ENCODE assay signal across 18 mouse cellular contexts in genomic region chr4:65449171-65449570, GRCm38 (mm10).
DNase-seq lines count a peak whose midpoint lies in the region; ATAC-seq and TF ChIP-seq lines count a peak whose summit lies in the region.
"Had no signal": no experiment of that assay in that cellular context is flagged by ENCODE, and none has a peak within 500 bp of the region (broad histone marks: within the 10 kb centered on the region; RNA-seq: fewer than 3 reads in every experiment).

No protein-coding gene starts in this region.

- no peak for TF ChIP-seq CTCF in forebrain, postnatal 0 days (IDR thresholded peaks at IDR 0.05; ENCODE audit: low read depth)

- no peaks in the 10 kb centered on the region for H3K27me3 ChIP-seq in forebrain, postnatal 0 days (ENCODE audit: insufficient read depth, low read length)
- H3K27me3 ChIP-seq in forebrain, embryonic 13.5 days: no peaks in the 10 kb centered on the region
- H3K27me3 ChIP-seq: embryonic facial prominence, embryonic 15.5 days; forebrain, embryonic 15.5 days; kidney, embryonic 15.5 days had no signal

- no peak overlapping the region for H3K9ac ChIP-seq in forebrain, postnatal 0 days
- no peak overlapping the region for H3K9ac ChIP-seq in forebrain, embryonic 13.5 days
- H3K9ac ChIP-seq: embryonic facial prominence, embryonic 15.5 days; forebrain, embryonic 15.5 days; kidney, embryonic 15.5 days had no signal

- no peak overlapping the region for H3K4me3 ChIP-seq in forebrain, postnatal 0 days (ENCODE audit: low read depth, low read length)
- no peak overlapping the region for H3K4me3 ChIP-seq in forebrain, embryonic 13.5 days
- H3K4me3 ChIP-seq: embryonic facial prominence, embryonic 15.5 days; forebrain, embryonic 15.5 days; gastrocnemius, adult 2 months; heart, adult 2 months; kidney, embryonic 15.5 days; midbrain, embryonic 10.5 days had no signal

- H3K4me1 ChIP-seq in forebrain, postnatal 0 days (ENCODE audit: insufficient read depth): no peaks in the 10 kb centered on the region
- H3K4me1 ChIP-seq in forebrain, embryonic 13.5 days: no peaks in the 10 kb centered on the region
- H3K4me1 ChIP-seq: embryonic facial prominence, embryonic 15.5 days; forebrain, embryonic 15.5 days; kidney, embryonic 15.5 days; midbrain, embryonic 10.5 days had no signal

- no peak for ATAC-seq in forebrain, postnatal 0 days
- no peak for ATAC-seq in forebrain, embryonic 13.5 days
- ATAC-seq: forebrain, embryonic 15.5 days; inflammation-experienced regulatory T-cells, adult 6 months had no signal

- no peaks in the 10 kb centered on the region for H3K9me3 ChIP-seq in forebrain, postnatal 0 days (ENCODE audit: low read length)
- H3K9me3 ChIP-seq in forebrain, embryonic 13.5 days (replicated peaks): no peaks in the 10 kb centered on the region
- H3K9me3 ChIP-seq: embryonic facial prominence, embryonic 15.5 days; forebrain, embryonic 15.5 days; G1E; kidney, embryonic 15.5 days; midbrain, embryonic 10.5 days had no signal

- H3K27ac ChIP-seq in forebrain, postnatal 0 days (ENCODE audit: low read depth, low read length): no peak overlapping the region
- H3K27ac ChIP-seq in forebrain, embryonic 13.5 days: no peak overlapping the region
- H3K27ac ChIP-seq: embryonic facial prominence, embryonic 15.5 days; forebrain, embryonic 15.5 days; gastrocnemius, adult 2 months; heart, adult 2 months; kidney, embryonic 15.5 days; midbrain, embryonic 10.5 days had no signal

- H3K4me2 ChIP-seq in forebrain, postnatal 0 days (ENCODE audit: low read depth): no peak overlapping the region
- H3K4me2 ChIP-seq in forebrain, embryonic 13.5 days: no peak overlapping the region
- H3K4me2 ChIP-seq: embryonic facial prominence, embryonic 15.5 days; forebrain, embryonic 15.5 days; kidney, embryonic 15.5 days had no signal

- peak; percentile 21 for DNase-seq in forebrain, postnatal 0 days
- DNase-seq in retina, postnatal 1 day: peak; percentile 6
- no peak for DNase-seq in retina, embryonic 14.5 days (ENCODE audit: low spot score)
- peak; percentile 38 to 76 for DNase-seq in layer of hippocampus, adult 8-10 months (ENCODE audit: low spot score in 2 of 2)
- peak; percentile 44 to 52 for DNase-seq in right cerebral cortex, postnatal 10 days (ENCODE audit: low spot score in 2 of 2)
- DNase-seq in heart, postnatal 4 days: no peak
- DNase-seq in adrenal gland, postnatal 36 days: no peak
- DNase-seq: gastrocnemius, adult 2 months; heart, adult 2 months; heart, postnatal 10 days; thymus, adult 2 months had no signal

- no peaks in the 10 kb centered on the region for H3K36me3 ChIP-seq in forebrain, postnatal 0 days (ENCODE audit: insufficient read depth)
- no peaks in the 10 kb centered on the region for H3K36me3 ChIP-seq in forebrain, embryonic 13.5 days (ENCODE audit: poor library complexity, severe bottlenecking)
- H3K36me3 ChIP-seq: embryonic facial prominence, embryonic 15.5 days; forebrain, embryonic 15.5 days; G1E; kidney, embryonic 15.5 days; midbrain, embryonic 10.5 days had no signal

- 43% methylated on average over 4 of the region's 4 CpGs for WGBS in forebrain, postnatal 0 days
- 62% methylated on average over 4 of the region's 4 CpGs for WGBS in forebrain, embryonic 13.5 days

Comparison
In these comparisons a context has a peak if more than half of its experiments do, and no peak if none do; other contexts are left out.
1. DNase-seq: peak in forebrain, postnatal 0 days (single experiment), retina, postnatal 1 day (single experiment), layer of hippocampus, adult 8-10 months (2 of 2) and right cerebral cortex, postnatal 10 days (2 of 2); none in retina, embryonic 14.5 days (single experiment), heart, postnatal 4 days (single experiment) and adrenal gland, postnatal 36 days (0 of 2).